Mouse (Mus musculus) layer of hippocampus, postnatal 14 days (tissue): ENCODE measurements around the gene Polr2e. TPM values are rescaled to one million over a fixed set of nuclear protein-coding genes. Genes with fewer than 3 reads are reported as not detected.

ENCODE experiments used
- DNase-seq, 2 experiments: peaks; one replicate each; pipeline ENCODE4 v3.0.0; 2021 to 2022; ENCODE audit warnings: low spot score in 2 of 2, mixed read lengths in 1 of 2
- total RNA-seq, 2 experiments: library from RNA; stranded (reverse); gene quantifications; 2 replicates each; pipeline ENCODE4 v1.2.3; 2021

The Polr2e gene
- total RNA-seq, 2 experiments from 2014 or later: 74.1 to 74.3 TPM

DNA sequence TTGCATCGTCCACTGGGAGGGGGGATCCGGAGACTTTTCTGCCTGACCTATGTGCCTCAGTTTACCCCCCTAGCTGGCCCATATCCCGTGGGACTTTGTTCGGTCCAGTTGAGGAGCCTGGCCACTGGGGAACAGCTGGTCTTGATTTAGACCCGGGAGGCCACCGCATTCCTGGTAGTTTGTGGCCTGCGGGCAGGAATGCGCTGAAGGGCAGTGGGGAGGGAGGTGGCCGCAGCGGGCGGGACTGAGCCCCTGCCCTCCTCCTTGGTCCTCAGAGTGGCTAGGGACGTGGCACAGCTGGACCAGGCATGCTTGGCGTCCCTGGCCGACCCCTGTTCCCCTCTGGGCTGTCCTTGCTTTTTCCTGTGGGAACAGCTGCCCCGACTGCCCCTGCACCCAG lies 49.7 kb downstream of the Polr2e start:
- no peak for DNase-seq

DNA sequence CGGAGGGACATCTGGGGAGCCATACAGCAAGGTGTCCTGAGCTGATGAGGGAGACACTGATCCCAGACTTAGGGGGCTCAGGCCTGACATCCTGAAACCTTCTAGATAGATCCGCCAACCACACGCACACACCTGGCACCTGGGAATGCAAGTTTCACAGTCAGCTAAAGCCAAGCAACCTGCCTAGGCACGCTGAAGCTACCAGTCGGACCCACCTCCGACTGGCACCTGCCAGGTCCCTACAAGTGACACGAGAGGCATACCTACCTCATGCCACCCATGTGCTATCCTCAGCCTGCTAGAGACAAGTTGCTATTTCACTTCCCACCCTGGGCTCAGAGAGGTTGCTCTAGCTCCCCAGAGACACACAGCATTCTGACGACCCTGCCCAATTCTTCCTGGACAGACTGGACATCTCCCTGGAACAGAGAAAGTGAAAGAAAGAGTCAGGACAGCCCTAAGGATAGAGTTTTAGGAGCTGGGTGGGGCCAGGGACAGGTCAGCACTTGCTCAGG lies 50.3 kb downstream of the Polr2e start:
- DNase-seq: no peak

DNA sequence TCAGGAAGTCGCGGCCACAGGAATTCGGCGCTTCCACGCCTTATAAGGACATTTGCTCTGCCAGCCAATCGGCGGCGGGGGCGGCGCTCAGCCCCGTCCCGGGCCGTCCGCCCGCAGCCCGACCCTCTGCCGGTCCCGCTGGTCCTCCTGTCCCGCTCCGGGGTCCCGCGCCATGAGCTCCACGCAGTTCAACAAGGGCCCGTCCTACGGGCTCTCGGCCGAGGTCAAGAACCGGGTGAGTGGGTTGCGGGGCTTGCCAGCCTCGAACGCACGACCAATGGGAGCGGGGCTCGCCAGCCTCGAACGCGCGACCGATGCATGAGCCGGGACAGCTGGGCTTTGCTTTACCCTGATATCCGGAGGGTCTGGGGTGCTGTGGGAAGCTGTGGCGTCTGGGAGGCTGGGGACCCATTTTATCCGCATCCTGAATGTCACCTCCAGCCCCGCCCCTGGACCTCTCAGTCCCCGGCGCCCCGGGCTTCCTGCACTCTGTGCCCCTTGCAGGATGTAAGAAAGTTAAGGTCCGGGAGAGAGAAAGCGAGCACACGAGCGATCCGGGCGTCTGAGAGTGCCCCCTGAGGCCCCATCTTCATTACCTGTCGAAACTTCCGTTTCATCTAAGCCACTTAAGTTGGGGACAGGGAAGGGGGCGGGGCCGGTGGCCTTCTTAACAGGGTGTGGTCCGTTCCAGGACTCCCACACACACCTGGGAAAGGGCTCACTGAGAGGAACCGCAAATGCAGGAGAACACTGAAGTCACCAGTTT lies 50.9 kb downstream of the Polr2e start, which contains the start of gene Cnn2:
Cnn2 (plus strand) TSS at position 79 of the 766 bp plus-strand sequence.
- DNase-seq: no peak

DNA sequence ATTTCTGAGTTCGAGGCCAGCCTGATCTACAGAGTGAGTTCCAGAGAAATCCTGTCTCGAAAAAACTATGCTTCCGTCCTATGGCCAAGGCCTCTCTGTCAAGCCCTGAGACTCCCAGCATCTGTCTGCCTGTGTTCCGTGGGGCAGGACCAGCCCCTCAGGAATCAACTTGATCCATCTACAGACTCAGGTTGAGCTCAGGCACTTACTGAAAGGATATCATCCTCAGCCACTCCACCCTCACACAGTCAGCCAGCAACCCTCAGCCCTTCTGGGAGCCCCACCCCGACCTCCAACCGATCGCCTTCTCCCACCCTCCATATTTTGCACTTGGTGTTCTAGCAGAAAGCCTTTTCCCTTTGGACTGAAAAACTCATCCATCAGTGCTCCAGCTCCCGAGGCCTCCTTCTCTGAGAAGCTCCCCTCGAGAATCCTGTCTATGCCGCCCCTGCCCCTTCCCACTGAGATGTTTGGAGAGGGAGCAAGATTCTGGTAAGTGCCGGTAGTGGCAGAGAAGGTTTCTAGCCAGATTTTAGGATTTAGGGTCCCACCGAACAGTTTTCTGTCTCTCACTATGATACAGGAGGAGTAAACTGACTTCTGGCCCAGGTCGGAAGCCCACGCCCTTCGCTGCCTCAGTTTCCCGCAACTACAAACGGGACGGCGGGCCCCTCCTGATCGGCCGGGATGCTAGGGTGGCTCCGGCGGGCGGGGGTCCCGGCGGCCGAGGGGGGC lies 51.7 kb downstream of the Polr2e start:
- DNase-seq: no peak

DNA sequence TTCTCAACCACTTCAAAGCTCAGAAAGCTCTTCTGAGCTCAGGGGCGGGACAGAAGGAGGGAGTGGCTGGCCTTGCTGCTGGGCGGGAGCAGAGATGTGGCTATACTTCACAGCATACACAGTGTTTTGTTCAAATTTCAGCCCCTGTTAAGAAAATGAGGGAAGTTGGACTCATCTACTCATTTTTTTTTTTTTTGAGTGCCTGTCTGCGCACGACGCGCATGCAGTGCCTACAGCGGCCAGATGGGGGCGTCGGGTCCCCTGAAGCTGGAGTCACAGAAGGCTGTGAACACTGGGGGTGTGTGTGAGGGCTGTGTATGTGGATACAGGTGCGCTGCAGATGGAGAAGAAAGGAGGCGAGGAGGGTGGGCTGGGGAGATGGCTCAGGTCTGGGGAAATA lies 52.6 kb downstream of the Polr2e start:
- DNase-seq: peak; percentile 83

DNA sequence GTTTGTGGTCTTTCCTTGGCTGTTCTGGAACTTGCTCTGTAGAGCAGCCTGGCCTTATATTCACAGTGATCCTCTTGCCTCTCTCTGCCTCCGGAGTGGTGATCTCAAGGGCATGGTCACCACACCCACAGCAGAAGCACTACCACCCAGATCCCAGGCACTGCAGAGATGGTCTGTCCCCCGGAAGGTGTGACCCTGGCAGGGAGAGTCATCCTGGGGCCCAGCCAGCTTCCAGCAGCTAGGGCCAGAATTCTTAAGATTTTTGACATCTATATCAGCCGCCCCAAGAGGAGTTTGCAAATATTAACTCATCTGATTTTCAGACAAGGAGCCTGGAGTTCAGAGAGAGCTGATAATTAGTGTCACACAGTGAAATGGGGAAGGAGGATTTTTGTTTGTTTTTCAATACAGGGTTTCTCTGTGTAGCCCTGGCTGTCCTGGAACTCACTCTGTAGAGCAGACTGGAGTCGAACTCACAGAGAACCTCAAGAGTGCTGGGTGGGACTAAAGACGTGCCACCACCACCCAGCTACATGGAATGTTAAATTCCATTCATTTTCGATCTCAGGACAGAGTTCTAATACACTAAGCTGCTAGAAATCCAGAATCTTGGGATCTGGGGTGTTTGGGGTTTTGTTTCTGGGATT lies 53.2 kb downstream of the Polr2e start:
- DNase-seq: no peak

Other genes starting within 250 kb of the Polr2e start
- under 1 TPM in 1 of 2 experiments, not detected in 1; 0.16 TPM for gene Prss57, start 248.8 kb downstream of the Polr2e start, total RNA-seq
- 100 to 1,000 TPM; 356 to 379 TPM for gene Palm, start 246.2 kb downstream of the Polr2e start, total RNA-seq
- gene Misp, start 218.8 kb downstream of the Polr2e start, total RNA-seq: under 1 TPM; 0.26 to 0.53 TPM
- gene Ptbp1, start 185.4 kb downstream of the Polr2e start, total RNA-seq: 10 to 100 TPM; 62.9 to 70.2 TPM
- gene Prtn3, start 165.3 kb downstream of the Polr2e start, total RNA-seq: 1 to 10 TPM; 2.3 to 3.0 TPM
- gene Plppr3, start 165.2 kb downstream of the Polr2e start, total RNA-seq: 10 to 100 TPM; 53.5 to 57.7 TPM
- not detected for gene Elane, start 153.5 kb downstream of the Polr2e start, total RNA-seq
- gene Cfd, start 148.9 kb downstream of the Polr2e start, total RNA-seq: not detected
- gene Med16, start 130.9 kb downstream of the Polr2e start, total RNA-seq: 10 to 100 TPM; 48.8 to 51.9 TPM
- gene Gm26602, start 128.9 kb downstream of the Polr2e start, total RNA-seq: not detected
- gene Kiss1r, start 122.8 kb downstream of the Polr2e start, total RNA-seq: 1 to 10 TPM; 5.0 to 8.9 TPM
- gene R3hdm4, start 118.6 kb downstream of the Polr2e start, total RNA-seq: 100 to 1,000 TPM; 424 to 430 TPM
- gene Arid3a, start 112.8 kb downstream of the Polr2e start, total RNA-seq: 1 to 10 TPM; 4.5 to 6.4 TPM
- 10 to 100 TPM; 35.5 to 40.8 TPM for gene Wdr18, start 79.6 kb downstream of the Polr2e start, total RNA-seq
- under 1 TPM; 0.12 to 0.21 TPM for gene Grin3b, start 69.1 kb downstream of the Polr2e start, total RNA-seq
- gene Tmem259, start 55.5 kb downstream of the Polr2e start, total RNA-seq: 100 to 1,000 TPM; 135 to 144 TPM
- gene Cnn2, start 51.2 kb downstream of the Polr2e start, total RNA-seq: 1 to 10 TPM; 7.5 to 9.3 TPM
- gene Abca7, start 43.3 kb downstream of the Polr2e start, total RNA-seq: 10 to 100 TPM in 1 of 2 experiments, 1 to 10 TPM in 1; 9.8 to 10.5 TPM
- 1 to 10 TPM; 3.8 to 3.9 TPM for gene Arhgap45, start 23.1 kb downstream of the Polr2e start, total RNA-seq
- 100 to 1,000 TPM; 456 to 501 TPM for gene Gpx4, start 7.4 kb upstream of the Polr2e start, total RNA-seq
- 10 to 100 TPM; 19.8 to 21.3 TPM for gene Sbno2, start 65.8 kb upstream of the Polr2e start, total RNA-seq
- 10 to 100 TPM; 89.2 to 90.7 TPM for gene Stk11, start 76.0 kb upstream of the Polr2e start, total RNA-seq
- gene Atp5d, start 98.8 kb upstream of the Polr2e start, total RNA-seq: 100 to 1,000 TPM; 397 to 417 TPM
- 100 to 1,000 TPM; 401 to 436 TPM for gene Cbarp, start 101.0 kb upstream of the Polr2e start, total RNA-seq
- 10 to 100 TPM; 90.9 to 100.0 TPM for gene Midn, start 108.5 kb upstream of the Polr2e start, total RNA-seq
- 100 to 1,000 TPM in 1 of 2 experiments, 10 to 100 TPM in 1; 93.5 to 126 TPM for gene Cirbp, start 126.2 kb upstream of the Polr2e start, total RNA-seq
- gene 1600002K03Rik, start 133.1 kb upstream of the Polr2e start, total RNA-seq: 1 to 10 TPM; 5.1 to 5.2 TPM
- gene Efna2, start 139.7 kb upstream of the Polr2e start, total RNA-seq: 10 to 100 TPM; 14.8 TPM
- gene Mum1, start 186.6 kb upstream of the Polr2e start, total RNA-seq: 10 to 100 TPM; 34.4 to 43.7 TPM
- gene Ndufs7, start 209.3 kb upstream of the Polr2e start, total RNA-seq: 100 to 1,000 TPM; 169 to 175 TPM
- 10 to 100 TPM; 39.9 to 43.7 TPM for gene Gamt, start 221.2 kb upstream of the Polr2e start, total RNA-seq
- gene Dazap1, start 221.7 kb upstream of the Polr2e start, total RNA-seq: 10 to 100 TPM; 83.0 to 93.6 TPM